Mouse (Mus musculus) myocyte (in vitro differentiated cells): Measurements from ENCODE around the gene Gm44973. TPM values are rescaled to one million over a fixed set of nuclear protein-coding genes. Genes with fewer than 3 reads are reported as not detected.
A peak's percentile ranks its signal among the peaks of the same experiment; 100 is the strongest.
"Not testable (repeated sequence)": the region's sequence is repeated elsewhere in the genome, so short reads cannot be mapped to it uniquely, and the experiment has no call there.

Source experiments
- H3K27me3 ChIP-seq: one replicate; pipeline ENCODE4 v1.6.1; 2011; ENCODE audit not compliant: control insufficient read depth, insufficient read depth, insufficient read length
- H3K36me3 ChIP-seq: one replicate; pipeline ENCODE4 v1.6.1; 2011; ENCODE audit not compliant: control insufficient read depth, insufficient read depth
- H3K4me2 ChIP-seq: one replicate; pipeline ENCODE4 v1.6.1; 2011; ENCODE audit warnings: low read depth, control low read depth
- H3K4me3 ChIP-seq: one replicate; pipeline ENCODE4 v1.5.1; 2011; ENCODE audit warnings: mild to moderate bottlenecking, control low read depth, moderate library complexity
- H3K79me2 ChIP-seq: one replicate; pipeline ENCODE4 v1.6.1; 2011; ENCODE audit not compliant: control insufficient read depth, insufficient read depth
- H3ac ChIP-seq: one replicate; pipeline ENCODE4 v1.6.1; 2011; ENCODE audit not compliant: control insufficient read depth, insufficient read length
- CEBPB ChIP-seq: IDR thresholded peaks from 2 replicates; pipeline ENCODE4 v1.6.1; 2011; ENCODE audit warnings: mild to moderate bottlenecking, moderate library complexity; ENCODE audit not compliant: poor library complexity, insufficient read depth, severe bottlenecking
- E2F4 ChIP-seq: IDR thresholded peaks from one replicate; pipeline ENCODE4 v1.6.1; 2011; ENCODE audit warnings: mild to moderate bottlenecking, control low read depth, moderate library complexity; ENCODE audit not compliant: insufficient read depth
- MAX ChIP-seq: IDR thresholded peaks from one replicate; pipeline ENCODE4 v1.6.1; 2011; ENCODE audit warnings: low read depth, mild to moderate bottlenecking, control low read depth
- MYOD1 ChIP-seq, 3 experiments: IDR thresholded peaks; one replicate each; pipeline ENCODE4 v1.6.1; 2011; ENCODE audit warnings: control low read depth in 2 of 3, low read depth in 2 of 3, mild to moderate bottlenecking in 2 of 3, moderate library complexity in 1 of 3; ENCODE audit not compliant: insufficient read length in 2 of 3, control insufficient read depth in 1 of 3
- MYOG ChIP-seq, 3 experiments: IDR thresholded peaks; one replicate each; pipeline ENCODE4 v1.6.1; 2011; ENCODE audit warnings: control low read depth in 2 of 3, low read depth in 2 of 3, mild to moderate bottlenecking in 2 of 3; ENCODE audit not compliant: insufficient read length in 2 of 3, control insufficient read depth in 1 of 3, insufficient read depth in 1 of 3
- POLR2A ChIP-seq: IDR thresholded peaks from one replicate; pipeline ENCODE4 v1.6.1; 2011; ENCODE audit warnings: low read depth, mild to moderate bottlenecking, control low read depth, moderate library complexity; ENCODE audit not compliant: insufficient read length
- POLR2AphosphoS2 ChIP-seq: IDR thresholded peaks from one replicate; pipeline ENCODE4 v1.6.1; 2011; ENCODE audit warnings: low read depth, control low read depth; ENCODE audit not compliant: insufficient read length
- REST ChIP-seq: IDR thresholded peaks from one replicate; pipeline ENCODE4 v1.6.1; 2011; ENCODE audit warnings: mild to moderate bottlenecking, control low read depth, moderate library complexity; ENCODE audit not compliant: insufficient read depth, insufficient read length
- SRF ChIP-seq: IDR thresholded peaks from one replicate; pipeline ENCODE4 v1.6.1; 2011; ENCODE audit warnings: low read depth; ENCODE audit not compliant: control insufficient read depth, insufficient read length
- TCF12 ChIP-seq: IDR thresholded peaks from one replicate; pipeline ENCODE4 v1.6.1; 2011; ENCODE audit warnings: mild to moderate bottlenecking, control low read depth; ENCODE audit not compliant: poor library complexity, insufficient read depth, severe bottlenecking
- TCF3 ChIP-seq: IDR thresholded peaks from one replicate; pipeline ENCODE4 v1.6.1; 2011; ENCODE audit warnings: low read depth, control low read depth; ENCODE audit not compliant: insufficient read length
- USF1 ChIP-seq: IDR thresholded peaks from one replicate; pipeline ENCODE4 v1.6.1; 2011; ENCODE audit warnings: low read depth, mild to moderate bottlenecking, control low read depth, moderate library complexity
- polyA plus RNA-seq: library from polyadenylated mRNA; unstranded; fragments of >200 nt; fragmentation: generic; extraction: Trizol; gene quantifications from one replicate; pipeline ENCODE4 v1.2.1, GENCODE M21; 2012; ENCODE audit warnings: missing spikeins

Gene Gm44973
- polyA plus RNA-seq, 1 experiment = not detected

- Histone ChIP-seq H3K27me3 (no peaks in the 10 kb centered on the region), H3K4me3 (peak overlapping the region; percentile 67), H3K4me2 (peak overlapping the region; percentile 93), H3K36me3 (peaks cover 4% of the 10 kb centered on the region), H3K79me2 (no peaks in the 10 kb centered on the region), H3ac (peak overlapping the region; percentile 25)
- no peak for TF ChIP-seq POLR2A
- TF ChIP-seq MYOD1 (IDR thresholded peaks at IDR 0.05; ENCODE audit: control insufficient read depth in 1 of 3, insufficient read length in 2 of 3, low read depth in 2 of 3) = no peak
- TF ChIP-seq POLR2AphosphoS2 = no peak
- no peak for TF ChIP-seq TCF12
- no peak for TF ChIP-seq MAX
- TF ChIP-seq E2F4 = no peak
- TF ChIP-seq CEBPB = no peak
Measured at GRCm38 (mm10) chr7:4995268-4996002, 19.9 kb upstream of the Gm44973 start.

GRCm38 (mm10) chr7:4996003-4996895 is 19.0 kb upstream of the Gm44973 start, which contains the start of gene Zfp579:
TSS of gene Zfp579 (minus strand) at chr7:4996158.
- Histone ChIP-seq H3K27me3 (no peaks in the 10 kb centered on the region), H3K4me2 (peak within 1 kb of the TSS; percentile 95), H3K36me3 (peaks cover 4% of the 10 kb centered on the region), H3K4me3 (peak within 1 kb of the TSS; percentile 67), H3ac (peak within 1 kb of the TSS; percentile 25), H3K79me2 (no peaks in the 10 kb centered on the region)
- TF ChIP-seq SRF (no peak), REST (peak; percentile 35), POLR2AphosphoS2 (peak; percentile 31), POLR2A (peak; percentile 57)

GRCm38 (mm10) chr7:4996934-4997333 is 18.4 kb upstream of the Gm44973 start:
- Histone ChIP-seq H3K36me3 (peaks cover 4% of the 10 kb centered on the region), H3K27me3 (no peaks in the 10 kb centered on the region), H3ac (peak overlapping the region; percentile 25), H3K4me2 (peak overlapping the region; percentile 95), H3K79me2 (no peaks in the 10 kb centered on the region), H3K4me3 (peak overlapping the region; percentile 67)
- TF ChIP-seq MYOG (IDR thresholded peaks at IDR 0.05; ENCODE audit: control insufficient read depth in 1 of 3, insufficient read depth in 1 of 3, insufficient read length in 2 of 3, low read depth in 2 of 3) (no peak), USF1 (no peak), TCF12 (no peak), REST (no peak), TCF3 (no peak), CEBPB (no peak), SRF (no peak), POLR2AphosphoS2 (no peak), MAX (no peak), POLR2A (no peak), MYOD1 (IDR thresholded peaks at IDR 0.05; ENCODE audit: control insufficient read depth in 1 of 3, insufficient read length in 2 of 3, low read depth in 2 of 3) (no peak), E2F4 (no peak)

GRCm38 (mm10) chr7:4999876-5000275 is 15.4 kb upstream of the Gm44973 start:
- no peak overlapping the region for H3K4me2 ChIP-seq

GRCm38 (mm10) chr7:5002876-5003275 is 12.4 kb upstream of the Gm44973 start:
- H3ac ChIP-seq, H3K36me3 ChIP-seq, H3K4me2 ChIP-seq, H3K4me3 ChIP-seq, H3K27me3 ChIP-seq, H3K79me2 ChIP-seq: not testable (repeated sequence)

More at GRCm38 (mm10) chr7:4999876-5000275, 15.4 kb upstream of the Gm44973 start:
- no peaks in the 10 kb centered on the region for H3K79me2 ChIP-seq
- H3ac ChIP-seq = no peak overlapping the region
- no peak overlapping the region for H3K4me3 ChIP-seq
- H3K36me3 ChIP-seq = no peaks in the 10 kb centered on the region
- TF ChIP-seq TCF12 (no peak), SRF (no peak), MYOD1 (IDR thresholded peaks at IDR 0.05; ENCODE audit: control insufficient read depth in 1 of 3, insufficient read length in 2 of 3, low read depth in 2 of 3) (no peak), MAX (no peak), CEBPB (no peak)
- H3K27me3 ChIP-seq = no peaks in the 10 kb centered on the region
